Mouse (Mus musculus): ENCODE data around the gene Asf1b. TPM values are rescaled to one million over a fixed set of nuclear protein-coding genes. Genes with fewer than 3 reads are reported as not detected.

Gene Asf1b
- polyA plus RNA-seq, 1 experiment from 2014 or later, result 7.1 TPM

DNA sequence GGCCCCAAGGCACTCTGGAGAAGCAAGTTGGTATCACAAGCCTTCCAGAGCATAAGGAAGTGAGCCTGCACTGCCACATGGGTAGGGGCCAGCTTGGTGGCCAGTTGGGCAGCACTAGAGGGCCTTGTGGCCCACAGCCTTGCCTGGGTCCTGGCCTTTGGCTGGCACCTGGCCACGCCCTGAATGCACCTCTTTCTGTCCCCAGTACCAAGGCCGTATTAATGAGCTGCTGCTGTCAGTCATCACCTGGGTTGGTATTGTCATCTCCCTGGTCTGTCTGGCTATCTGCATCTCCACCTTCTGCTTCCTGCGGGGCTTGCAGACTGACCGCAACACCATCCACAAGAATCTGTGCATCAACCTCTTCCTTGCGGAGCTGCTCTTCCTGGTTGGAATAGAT, 21.1 kb upstream of the Asf1b start:
- no peak overlapping the region for H3K27ac ChIP-seq (ENCODE audit: low read length)
- ATAC-seq (no peak), DNase-seq (ENCODE audit: low spot score) (no peak)
- no peak overlapping the region for H3K9ac ChIP-seq (replicated peaks; ENCODE audit: low read depth)
- H3K4me3 ChIP-seq (ENCODE audit: low read depth, low read length), result no peak overlapping the region
- H3K36me3 ChIP-seq (ENCODE audit: insufficient read depth, low read length), result peaks cover 39% of the 10 kb centered on the region
- no peak overlapping the region for H3K4me2 ChIP-seq (replicated peaks; ENCODE audit: low read depth, low read length)
- WGBS, result 75% methylated on average over 5 of the region's 5 CpGs
- TF ChIP-seq CTCF (IDR thresholded peaks at IDR 0.05) (no peak), EP300 (IDR thresholded peaks at IDR 0.05) (no peak)
- H3K9me3 ChIP-seq (ENCODE audit: low read length), result no peaks in the 10 kb centered on the region
- H3K27me3 ChIP-seq (replicated peaks; ENCODE audit: insufficient read depth, low read length), result no peaks in the 10 kb centered on the region
- H3K4me1 ChIP-seq (ENCODE audit: insufficient read depth, low read depth, low read length), result no peaks in the 10 kb centered on the region

DNA sequence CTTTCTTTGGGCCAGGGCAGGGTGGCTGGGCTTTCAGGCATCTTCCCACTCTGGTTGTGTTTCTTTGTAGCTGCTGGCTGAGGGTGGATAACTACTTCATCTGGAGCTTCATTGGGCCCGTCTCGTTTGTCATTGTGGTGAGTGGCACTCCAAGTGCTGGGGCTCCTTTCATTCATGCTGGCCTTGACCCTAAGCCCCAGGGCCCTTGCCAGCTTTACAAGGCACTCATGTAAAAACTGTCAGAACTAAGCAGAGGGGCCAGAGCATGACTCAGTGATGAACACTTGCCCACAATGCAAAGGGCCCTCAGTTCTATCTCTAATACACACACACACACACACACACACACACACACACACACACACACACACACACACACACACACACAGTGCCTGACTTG, 20.3 kb upstream of the Asf1b start:
- no peaks in the 10 kb centered on the region for H3K4me1 ChIP-seq (ENCODE audit: insufficient read depth, low read depth, low read length)
- no peaks in the 10 kb centered on the region for H3K9me3 ChIP-seq (ENCODE audit: low read length)
- no peak overlapping the region for H3K9ac ChIP-seq (replicated peaks; ENCODE audit: low read depth)
- H3K27me3 ChIP-seq (replicated peaks; ENCODE audit: insufficient read depth, low read length), result no peaks in the 10 kb centered on the region
- H3K36me3 ChIP-seq (ENCODE audit: insufficient read depth, low read length), result peaks cover 39% of the 10 kb centered on the region
- H3K4me2 ChIP-seq (replicated peaks; ENCODE audit: low read depth, low read length), result no peak overlapping the region
- 92% methylated on average over 2 of the region's 2 CpGs for WGBS
- no peak overlapping the region for H3K4me3 ChIP-seq (ENCODE audit: low read depth, low read length)
- no peak for ATAC-seq
- no peak for DNase-seq (ENCODE audit: low spot score)
- TF ChIP-seq CTCF (IDR thresholded peaks at IDR 0.05) (no peak), EP300 (IDR thresholded peaks at IDR 0.05) (no peak)
- no peak overlapping the region for H3K27ac ChIP-seq (ENCODE audit: low read length)

- Histone ChIP-seq H3K4me2 (replicated peaks; ENCODE audit: low read depth, low read length) (no peak overlapping the region), H3K27ac (ENCODE audit: low read length) (no peak overlapping the region), H3K4me3 (ENCODE audit: low read depth, low read length) (no peak overlapping the region), H3K9ac (replicated peaks; ENCODE audit: low read depth) (no peak overlapping the region), H3K36me3 (ENCODE audit: insufficient read depth, low read length) (peaks cover 39% of the 10 kb centered on the region), H3K9me3 (ENCODE audit: low read length) (no peaks in the 10 kb centered on the region), H3K4me1 (ENCODE audit: insufficient read depth, low read depth, low read length) (no peaks in the 10 kb centered on the region), H3K27me3 (replicated peaks; ENCODE audit: insufficient read depth, low read length) (no peaks in the 10 kb centered on the region)
- DNase-seq (ENCODE audit: low spot score) (no peak), ATAC-seq (no peak)
- WGBS, result 89% methylated on average over 8 of the region's 8 CpGs
- TF ChIP-seq CTCF (IDR thresholded peaks at IDR 0.05) (no peak), EP300 (IDR thresholded peaks at IDR 0.05) (no peak)
Measured at GRCm38 (mm10) chr8:83935435-83935834, 19.9 kb upstream of the Asf1b start.

DNA sequence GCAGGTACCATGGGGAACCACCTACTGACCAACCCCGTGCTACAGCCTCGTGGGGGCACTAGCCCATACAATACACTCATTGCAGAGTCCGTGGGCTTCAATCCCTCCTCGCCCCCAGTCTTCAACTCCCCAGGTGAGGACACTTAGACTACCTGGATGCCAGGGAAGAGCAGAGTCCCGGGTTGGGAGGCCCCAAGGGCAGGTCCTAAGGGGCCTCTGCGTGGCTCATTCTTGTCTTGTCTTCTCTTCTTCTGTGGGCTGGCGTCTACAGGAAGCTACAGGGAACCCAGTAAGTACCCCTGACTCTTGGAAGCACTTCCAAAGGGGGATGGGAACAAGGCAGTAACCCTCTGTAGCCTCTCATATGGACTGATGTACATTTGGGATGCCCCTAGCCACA, 17.7 kb upstream of the Asf1b start:
- DNase-seq (ENCODE audit: low spot score), result no peak
- H3K36me3 ChIP-seq (ENCODE audit: insufficient read depth, low read length), result peaks cover 26% of the 10 kb centered on the region
- TF ChIP-seq EP300 (IDR thresholded peaks at IDR 0.05) (no peak), CTCF (IDR thresholded peaks at IDR 0.05) (no peak)
- WGBS, result 91% methylated on average over 7 of the region's 7 CpGs
- no peaks in the 10 kb centered on the region for H3K9me3 ChIP-seq (ENCODE audit: low read length)
- no peaks in the 10 kb centered on the region for H3K27me3 ChIP-seq (replicated peaks; ENCODE audit: insufficient read depth, low read length)
- no peak overlapping the region for H3K27ac ChIP-seq (ENCODE audit: low read length)
- H3K9ac ChIP-seq (replicated peaks; ENCODE audit: low read depth), result no peak overlapping the region
- H3K4me1 ChIP-seq (ENCODE audit: insufficient read depth, low read depth, low read length), result no peaks in the 10 kb centered on the region
- no peak overlapping the region for H3K4me2 ChIP-seq (replicated peaks; ENCODE audit: low read depth, low read length)
- H3K4me3 ChIP-seq (ENCODE audit: low read depth, low read length), result no peak overlapping the region
- ATAC-seq, result no peak

DNA sequence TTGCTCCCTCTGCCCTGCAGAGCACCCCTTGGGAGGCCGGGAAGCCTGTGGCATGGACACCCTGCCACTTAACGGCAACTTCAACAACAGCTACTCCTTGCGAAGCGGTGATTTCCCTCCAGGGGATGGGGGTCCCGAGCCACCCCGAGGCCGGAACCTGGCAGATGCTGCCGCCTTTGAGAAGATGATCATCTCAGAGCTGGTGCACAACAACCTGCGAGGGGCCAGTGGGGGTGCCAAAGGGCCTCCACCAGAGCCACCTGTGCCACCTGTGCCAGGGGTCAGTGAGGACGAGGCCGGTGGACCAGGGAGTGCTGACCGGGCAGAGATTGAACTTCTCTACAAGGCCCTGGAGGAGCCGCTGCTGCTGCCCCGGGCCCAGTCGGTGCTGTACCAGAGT, 17.0 kb upstream of the Asf1b start:
- Histone ChIP-seq H3K9me3 (ENCODE audit: low read length) (no peaks in the 10 kb centered on the region), H3K36me3 (ENCODE audit: insufficient read depth, low read length) (peaks cover 19% of the 10 kb centered on the region), H3K9ac (replicated peaks; ENCODE audit: low read depth) (no peak overlapping the region), H3K4me2 (replicated peaks; ENCODE audit: low read depth, low read length) (no peak overlapping the region), H3K4me1 (ENCODE audit: insufficient read depth, low read depth, low read length) (no peaks in the 10 kb centered on the region), H3K27me3 (replicated peaks; ENCODE audit: insufficient read depth, low read length) (no peaks in the 10 kb centered on the region), H3K4me3 (ENCODE audit: low read depth, low read length) (no peak overlapping the region), H3K27ac (ENCODE audit: low read length) (no peak overlapping the region)
- TF ChIP-seq CTCF (IDR thresholded peaks at IDR 0.05), result no peak
- TF ChIP-seq EP300 (IDR thresholded peaks at IDR 0.05), result no peak
- no peak for DNase-seq (ENCODE audit: low spot score)
- no peak for ATAC-seq
- 94% methylated on average over 13 of the region's 15 CpGs for WGBS

DNA sequence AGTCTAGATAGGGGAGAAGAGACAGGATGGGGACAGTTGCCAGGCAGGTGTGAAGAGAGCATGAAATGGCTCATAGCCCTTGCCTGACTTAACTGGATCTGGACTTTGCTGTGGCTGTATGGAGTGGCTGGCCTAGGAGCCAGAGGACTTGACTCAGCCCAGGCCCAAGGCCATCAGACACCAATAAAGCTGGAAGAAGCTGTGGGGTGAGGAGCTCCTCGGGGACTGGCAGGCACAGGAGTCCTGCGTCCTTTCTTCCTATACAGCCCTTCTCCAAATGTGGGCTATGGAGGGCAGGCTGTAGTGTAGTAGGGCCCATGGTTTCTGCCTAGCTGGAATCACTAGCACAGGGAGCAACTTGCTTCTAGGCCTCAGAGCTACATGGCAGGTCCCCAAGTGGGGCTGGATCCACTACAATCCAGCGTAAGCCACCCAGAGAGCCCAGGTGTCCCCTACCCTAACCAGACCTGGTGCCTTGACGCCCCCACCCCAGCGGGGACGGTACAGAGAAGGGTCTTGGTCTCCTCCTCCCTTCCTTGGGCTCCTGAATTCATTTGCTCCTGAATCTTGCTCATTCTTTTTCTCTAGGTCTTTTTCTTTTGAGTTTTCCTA, 14.1 kb upstream of the Asf1b start:
- 74% methylated on average over 6 of the region's 6 CpGs for WGBS
- ATAC-seq (no peak), DNase-seq (ENCODE audit: low spot score) (no peak)
- Histone ChIP-seq H3K9me3 (ENCODE audit: low read length) (no peaks in the 10 kb centered on the region), H3K4me1 (ENCODE audit: insufficient read depth, low read depth, low read length) (no peaks in the 10 kb centered on the region), H3K4me3 (ENCODE audit: low read depth, low read length) (no peak overlapping the region), H3K36me3 (ENCODE audit: insufficient read depth, low read length) (peaks cover 5% of the 10 kb centered on the region; the same call in 1 of the 2 replicates), H3K4me2 (replicated peaks; ENCODE audit: low read depth, low read length) (no peak overlapping the region), H3K27me3 (replicated peaks; ENCODE audit: insufficient read depth, low read length) (no peaks in the 10 kb centered on the region), H3K27ac (ENCODE audit: low read length) (no peak overlapping the region), H3K9ac (replicated peaks; ENCODE audit: low read depth) (no peak overlapping the region)
- TF ChIP-seq CTCF (IDR thresholded peaks at IDR 0.05) (no peak), EP300 (IDR thresholded peaks at IDR 0.05) (no peak)

- 0 out of 2 replicates have a peak, but pooled peaks cover 4% of the 10 kb centered on the region for H3K36me3 ChIP-seq (ENCODE audit: insufficient read depth, low read length)
- H3K27me3 ChIP-seq (replicated peaks; ENCODE audit: insufficient read depth, low read length), result no peaks in the 10 kb centered on the region
- ATAC-seq, result no peak
- TF ChIP-seq EP300 (IDR thresholded peaks at IDR 0.05) (no peak), CTCF (IDR thresholded peaks at IDR 0.05) (no peak)
- no peak overlapping the region for H3K27ac ChIP-seq (ENCODE audit: low read length)
- no peak overlapping the region for H3K9ac ChIP-seq (replicated peaks; ENCODE audit: low read depth)
- no peak overlapping the region for H3K4me2 ChIP-seq (replicated peaks; ENCODE audit: low read depth, low read length)
- H3K4me1 ChIP-seq (ENCODE audit: insufficient read depth, low read depth, low read length), result no peaks in the 10 kb centered on the region
- H3K9me3 ChIP-seq (ENCODE audit: low read length), result no peaks in the 10 kb centered on the region
- 66% methylated on average over 1 of the region's 1 CpGs for WGBS
- no peak for DNase-seq (ENCODE audit: low spot score)
- no peak overlapping the region for H3K4me3 ChIP-seq (ENCODE audit: low read depth, low read length)
Measured at GRCm38 (mm10) chr8:83942446-83942845, 12.9 kb upstream of the Asf1b start.
